Mouse (Mus musculus) naive thymus-derived CD4-positive, alpha-beta T cell, adult 2 months (primary cell): ENCODE measurements around the gene Psg17.
"Not testable (repeated sequence)": the region's sequence is repeated elsewhere in the genome, so short reads cannot be mapped to it uniquely, and the experiment has no call there.

Experiments used
- DNase-seq: peaks from one replicate; pipeline ENCODE4 v3.0.0-alpha.2; 2011; ENCODE audit warnings: low read depth

The Psg17 gene

DNA sequence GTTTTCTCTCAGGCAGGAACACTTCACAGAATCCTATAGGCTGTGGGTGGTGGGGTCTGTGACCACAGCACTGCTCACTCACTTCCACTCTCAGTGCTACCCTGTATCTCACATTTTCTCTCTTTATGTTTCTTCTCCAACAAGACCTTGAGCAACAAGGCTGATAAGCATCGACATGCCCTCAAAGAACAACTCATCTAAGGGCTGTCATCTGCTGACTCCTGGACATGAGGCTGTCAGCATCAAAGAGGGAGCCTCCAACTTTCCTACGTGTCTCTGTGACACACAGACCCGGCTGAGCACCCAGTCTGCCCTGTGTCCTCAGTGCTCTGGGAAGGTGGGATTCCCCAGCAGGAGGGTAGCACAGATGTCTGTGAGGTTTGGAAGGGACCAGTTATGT, at the start of gene Psg17:
Gene Psg17 (minus strand): TSS at position 101 of the 400 bp plus-strand sequence.
- no peak for DNase-seq

GRCm38 (mm10) chr7:18871031-18871430, 49.6 kb upstream of the Psg17 start, which contains the start of gene Pglyrp1:
TSS of gene Pglyrp1 (plus strand) at chr7:18871331.
- DNase-seq, result not testable (repeated sequence)

DNA sequence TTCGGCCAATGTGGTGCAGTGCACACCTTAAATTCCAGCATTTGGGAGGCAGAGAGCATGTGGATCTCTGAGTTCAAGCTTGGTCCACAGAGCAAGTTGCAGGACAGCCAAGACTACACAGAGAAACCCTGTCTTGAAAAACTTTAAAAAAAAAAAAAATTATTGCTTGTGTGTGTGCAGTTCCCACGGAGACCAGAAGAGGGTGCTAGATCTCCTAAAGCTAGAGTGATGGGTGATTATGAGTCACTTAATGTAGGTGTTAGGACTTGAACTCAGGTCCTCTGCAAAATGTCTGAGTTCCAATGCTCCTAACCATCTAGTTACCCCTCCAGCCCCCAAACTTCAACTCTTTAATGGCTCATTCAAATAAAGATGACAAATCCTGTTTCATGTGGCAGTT, 47.1 kb upstream of the Psg17 start:
- DNase-seq, result no peak

DNA sequence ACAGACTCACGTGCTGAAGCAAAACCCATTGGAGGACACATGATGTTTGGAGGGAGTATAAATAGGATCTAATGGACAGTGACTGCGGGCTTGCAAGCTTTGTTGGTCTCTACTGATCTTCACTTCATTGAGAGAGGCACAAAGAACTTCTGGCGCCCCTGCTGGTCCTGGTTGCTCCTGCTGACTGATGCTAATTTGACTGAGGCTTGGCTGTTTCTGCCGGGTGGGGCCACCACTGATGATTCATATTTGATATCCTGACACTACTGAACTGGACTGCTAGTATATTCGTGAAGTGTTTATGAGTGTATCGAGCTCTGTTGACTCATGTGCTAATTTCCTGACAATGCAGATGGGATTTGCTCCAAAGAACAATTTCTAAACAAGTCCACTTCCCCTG, 41.4 kb upstream of the Psg17 start:
- DNase-seq, result no peak

DNA sequence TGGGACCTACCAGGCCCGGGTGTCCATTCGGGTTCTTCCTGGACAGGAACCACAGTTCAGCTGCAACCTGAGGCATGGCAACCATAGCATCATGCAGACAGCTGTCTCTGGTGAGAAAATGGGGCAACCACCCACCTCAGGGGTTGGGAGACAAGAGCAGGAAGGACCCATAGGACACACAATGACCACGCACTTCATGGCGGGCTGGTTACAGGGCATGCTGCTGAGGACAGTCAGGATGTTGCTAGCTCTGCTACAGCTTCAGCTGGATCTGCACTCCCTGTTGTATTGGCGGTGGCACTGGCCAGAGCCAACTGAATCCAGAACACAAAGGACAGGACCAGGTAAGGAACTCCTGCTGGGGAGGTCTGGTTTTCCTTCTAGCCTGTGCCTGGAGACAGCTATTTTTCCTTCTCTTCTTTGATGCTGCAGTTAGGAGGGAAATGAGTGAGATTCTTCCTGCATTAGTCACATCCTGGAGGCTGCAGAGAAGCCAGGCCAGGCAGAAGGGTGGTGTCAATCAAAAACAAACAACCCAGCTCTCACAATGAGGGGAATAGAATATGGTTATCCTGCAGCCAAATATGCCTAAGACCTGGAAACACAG, 37.0 kb upstream of the Psg17 start:
- DNase-seq, result no peak

DNA sequence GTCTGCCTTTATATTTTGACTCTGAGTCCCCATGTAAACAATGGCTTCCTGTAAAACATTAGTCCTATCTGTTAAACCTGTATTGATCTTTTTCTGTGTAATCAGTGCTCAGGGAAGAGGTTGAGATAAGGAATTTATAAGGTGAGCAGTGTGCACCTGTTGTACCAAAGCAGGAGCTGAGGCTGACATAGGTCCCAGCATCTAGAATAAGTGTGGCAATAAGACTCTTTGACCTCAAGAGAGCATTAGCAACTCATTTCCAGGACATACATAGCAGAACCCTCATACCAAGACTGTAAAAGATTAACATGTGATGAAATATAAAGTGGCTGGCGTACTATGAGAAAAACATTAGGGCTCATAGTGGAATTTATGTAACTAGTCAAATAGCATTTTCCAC, 27.0 kb upstream of the Psg17 start:
- DNase-seq, result no peak

DNA sequence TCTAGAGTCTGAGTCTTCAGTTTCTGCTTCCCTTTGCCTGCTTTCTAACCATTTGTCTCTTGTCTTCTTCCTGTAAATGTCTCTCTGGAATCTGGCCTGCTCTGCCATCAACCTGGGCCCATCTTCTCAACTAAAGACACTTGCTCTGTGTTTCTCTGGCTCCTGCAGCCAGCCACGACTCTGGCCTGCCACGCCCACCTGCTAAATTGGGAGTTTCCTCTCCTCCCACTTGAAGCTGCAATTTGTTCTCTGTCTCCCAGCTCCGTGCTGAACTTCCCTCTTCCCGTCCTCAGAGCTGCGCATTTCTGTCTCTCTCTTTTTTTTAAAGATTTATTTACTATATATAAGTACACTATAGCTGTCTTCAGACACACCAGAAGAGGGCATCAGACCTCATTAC, 23.4 kb upstream of the Psg17 start:
- no peak for DNase-seq

- no peak for DNase-seq
Observed at GRCm38 (mm10) chr7:18841174-18841567, 19.8 kb upstream of the Psg17 start.

- peak; percentile 54 for DNase-seq
Observed at GRCm38 (mm10) chr7:18840386-18841173, 19.2 kb upstream of the Psg17 start.

DNA sequence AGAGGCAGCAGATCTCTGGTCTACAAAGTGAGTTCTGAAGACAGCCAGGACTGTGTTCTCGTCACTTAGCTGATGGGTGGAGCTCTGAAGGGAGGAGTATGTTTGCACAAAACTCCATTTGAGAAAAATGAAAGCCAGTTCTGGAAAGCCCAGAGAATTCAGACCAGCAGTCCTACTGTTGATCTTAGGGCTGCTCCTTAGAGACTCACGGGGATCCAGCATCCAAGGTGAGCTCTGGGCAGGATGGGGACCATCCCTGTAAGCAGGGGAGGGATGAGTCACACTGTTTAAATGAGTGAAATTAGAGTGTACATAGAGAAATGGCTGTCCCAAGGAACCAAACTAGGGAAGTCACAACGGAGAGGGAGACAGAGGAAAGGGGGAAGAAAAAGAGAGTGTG, 18.5 kb upstream of the Psg17 start, which contains the start of gene Mill2:
Gene Mill2 (plus strand): TSS at position 102 of the 400 bp plus-strand sequence.
- peak; percentile 10 for DNase-seq

DNA sequence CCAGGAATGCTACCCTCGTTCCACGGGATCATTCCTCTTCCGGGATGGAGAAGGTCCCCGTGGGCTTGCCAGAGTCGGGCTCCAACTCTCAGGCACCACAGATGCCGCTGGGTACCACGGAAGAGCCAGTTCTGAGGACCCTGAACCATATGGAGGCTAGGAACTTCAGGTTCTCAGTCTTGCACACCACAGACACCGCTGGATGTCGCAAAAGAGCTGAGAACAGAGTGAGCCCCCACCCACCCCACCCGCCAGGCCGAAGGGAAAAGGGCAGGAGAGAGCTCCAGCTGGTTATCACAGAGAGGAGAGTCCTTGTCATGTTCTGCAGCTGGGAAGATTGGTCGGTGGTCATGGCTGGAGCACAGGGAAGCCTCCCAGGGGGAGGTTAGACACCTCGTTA, 10.9 kb upstream of the Psg17 start:
- no peak for DNase-seq

GRCm38 (mm10) chr7:18829545-18829944, 8.1 kb upstream of the Psg17 start:
- no peak for DNase-seq

DNA sequence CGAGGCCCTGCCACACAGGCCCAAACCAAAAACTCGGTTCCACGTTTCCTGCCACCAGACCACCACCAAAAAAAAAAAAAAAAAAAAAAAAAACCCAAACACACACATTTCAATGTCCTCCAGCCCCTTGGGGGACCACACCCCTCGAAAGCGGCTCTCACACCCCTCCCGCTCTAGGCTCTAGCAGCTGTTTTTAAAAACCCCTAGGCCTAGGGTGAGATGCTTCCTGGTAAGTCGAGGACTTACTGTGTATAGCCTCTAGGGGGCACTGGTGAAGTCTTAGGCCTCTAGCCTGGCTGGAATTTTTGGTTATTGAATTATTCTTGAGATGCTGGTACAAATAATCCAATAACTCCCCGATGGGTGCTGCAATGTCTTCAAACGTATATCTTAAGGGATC, 7.2 kb upstream of the Psg17 start:
- DNase-seq, result peak; percentile 13

DNA sequence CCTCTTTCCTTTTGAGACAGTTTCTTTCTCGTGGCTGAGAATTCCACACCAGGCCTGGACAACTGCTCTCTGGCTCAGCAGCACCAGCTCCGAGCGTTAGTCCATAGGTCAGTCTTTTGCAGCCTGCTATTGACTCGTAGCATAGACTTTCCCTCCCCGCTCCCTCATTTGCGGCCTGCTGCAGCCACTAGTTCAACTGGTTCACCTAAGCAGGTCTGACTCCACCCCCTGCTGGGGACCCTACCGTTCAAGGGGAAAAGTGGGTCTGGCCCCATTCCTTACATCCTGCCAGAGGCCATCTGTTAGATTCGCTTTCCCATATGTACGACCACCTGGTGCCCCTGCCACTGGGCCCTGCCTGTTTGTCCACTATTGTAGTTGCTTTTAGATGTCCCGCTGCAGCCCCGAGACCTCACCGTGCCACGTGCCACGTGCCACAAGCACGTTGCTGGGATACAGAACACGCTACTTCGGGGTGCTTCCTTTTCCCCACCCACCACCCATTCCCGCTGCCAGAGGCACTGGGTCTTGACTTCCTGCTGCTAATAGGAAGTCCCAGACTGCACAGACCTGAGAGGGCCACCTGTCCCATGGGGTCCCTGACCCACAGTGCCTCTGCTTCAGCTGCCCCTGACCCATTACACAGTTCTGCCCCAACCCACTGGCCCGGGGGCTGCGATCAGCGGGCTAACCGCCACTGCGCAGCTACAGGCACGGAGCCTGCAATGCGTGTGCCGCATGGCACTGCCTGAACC, 6.6 kb upstream of the Psg17 start:
- DNase-seq, result no peak

DNA sequence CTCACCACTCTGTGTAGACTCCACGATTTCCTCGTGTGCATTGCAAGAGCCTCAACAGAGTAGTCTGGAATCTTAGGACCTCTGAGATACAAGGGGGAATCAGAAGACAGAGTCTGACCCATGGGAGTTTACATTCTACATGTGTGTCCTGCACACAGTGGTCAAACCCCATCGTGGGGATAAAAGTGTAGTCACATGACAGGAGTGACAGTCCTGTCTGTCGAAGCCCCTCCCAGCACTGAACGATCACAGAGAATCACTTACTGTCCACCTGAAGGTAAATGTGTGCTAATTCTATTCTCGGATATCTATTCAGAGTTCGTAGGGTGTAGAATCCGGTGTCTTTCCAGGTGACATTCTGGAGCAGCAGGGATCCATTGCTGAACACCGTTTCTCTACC, 3.1 kb downstream of the Psg17 start:
- no peak for DNase-seq

GRCm38 (mm10) chr7:18803526-18803925, 17.9 kb downstream of the Psg17 start:
- no peak for DNase-seq

DNA sequence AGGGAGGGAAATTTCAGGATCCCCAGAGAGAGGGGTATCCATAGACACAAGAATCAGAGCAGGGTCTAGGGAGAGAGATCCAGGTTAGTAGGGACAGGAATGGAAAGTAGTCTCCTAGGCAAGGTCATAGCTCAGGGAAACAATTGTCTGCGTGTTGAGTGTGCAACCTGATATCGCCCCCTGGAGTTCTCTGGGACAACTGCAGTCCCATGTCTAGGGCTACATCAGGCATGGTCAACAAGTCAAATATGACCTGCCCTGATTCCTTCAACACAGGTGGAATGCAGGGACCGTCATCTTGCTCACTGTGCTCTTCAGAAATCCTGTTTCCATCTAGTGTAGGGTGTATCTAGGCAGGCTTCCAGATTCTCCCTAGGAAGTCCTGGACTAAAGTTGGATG, 22.3 kb downstream of the Psg17 start:
- DNase-seq, result no peak

DNA sequence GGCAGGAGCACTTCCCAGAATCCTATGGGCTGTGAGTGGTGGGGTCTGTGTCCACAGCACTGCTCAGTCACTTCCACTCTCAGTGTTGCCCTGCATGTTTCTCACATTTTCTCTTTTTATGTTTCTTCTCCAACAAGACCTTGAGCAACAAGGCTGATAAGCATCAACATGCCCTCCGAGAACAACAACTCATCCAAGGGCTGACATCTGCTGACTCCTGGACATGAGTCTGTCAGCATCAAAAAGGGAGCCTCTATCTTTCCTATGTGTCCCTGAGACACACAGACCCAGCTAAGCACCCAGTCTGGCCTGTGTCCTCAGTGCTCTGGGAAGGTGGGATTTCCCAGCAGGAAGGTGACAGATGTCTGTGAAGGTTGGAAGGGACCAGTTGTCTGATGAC, 23.0 kb downstream of the Psg17 start, which contains the start of gene Psg19:
Gene Psg19 (minus strand): TSS at position 101 of the 400 bp plus-strand sequence.
- DNase-seq, result no peak

GRCm38 (mm10) chr7:18790671-18791070, 30.7 kb downstream of the Psg17 start:
- not testable (repeated sequence) for DNase-seq

- peak; percentile 16 for DNase-seq
Observed at GRCm38 (mm10) chr7:18781301-18781700, 40.1 kb downstream of the Psg17 start.

DNA sequence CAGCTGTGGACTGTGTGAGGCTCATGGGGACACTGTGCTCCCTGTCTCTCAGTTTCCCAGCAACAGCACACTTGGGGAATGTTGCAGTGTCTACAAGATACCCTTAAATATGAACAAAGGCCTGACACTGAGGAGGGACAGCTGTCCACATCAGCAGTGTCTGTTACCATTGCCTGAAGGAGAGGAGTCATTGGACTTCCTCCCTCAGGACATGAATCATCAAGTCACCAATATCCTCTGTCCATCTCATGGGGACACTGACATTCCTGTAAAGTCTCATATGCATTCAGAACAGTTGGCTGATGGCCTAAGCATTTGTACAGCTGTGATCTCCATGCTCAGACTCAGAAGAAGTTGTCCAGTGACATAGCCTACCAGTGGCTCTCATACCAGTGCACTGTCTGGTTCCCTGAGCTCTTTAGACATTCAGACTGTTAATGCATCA, 42.0 kb downstream of the Psg17 start:
- DNase-seq, result no peak
